Mouse (Mus musculus): ENCODE measurements around the gene Clrn2.

- TF ChIP-seq CTCF (IDR thresholded peaks at IDR 0.05; ENCODE audit: control insufficient read depth, insufficient read depth, low read length): peak; percentile 61
- no peak for TF ChIP-seq POLR2A (IDR thresholded peaks at IDR 0.05; ENCODE audit: borderline replicate concordance, control insufficient read depth, low read depth, low read length)
Observed at GRCm38 (mm10) chr5:45419841-45420638, 33.5 kb upstream of the Clrn2 start.

All from bone marrow, adult 2 months (tissue).